Mouse (Mus musculus): Measurements from ENCODE around the gene Hectd1. TPM values are rescaled to one million over a fixed set of nuclear protein-coding genes. Genes with fewer than 3 reads are reported as not detected.

Hectd1 gene
- polyA plus RNA-seq, 1 experiment from 2014 or later: 35.9 TPM

DNA sequence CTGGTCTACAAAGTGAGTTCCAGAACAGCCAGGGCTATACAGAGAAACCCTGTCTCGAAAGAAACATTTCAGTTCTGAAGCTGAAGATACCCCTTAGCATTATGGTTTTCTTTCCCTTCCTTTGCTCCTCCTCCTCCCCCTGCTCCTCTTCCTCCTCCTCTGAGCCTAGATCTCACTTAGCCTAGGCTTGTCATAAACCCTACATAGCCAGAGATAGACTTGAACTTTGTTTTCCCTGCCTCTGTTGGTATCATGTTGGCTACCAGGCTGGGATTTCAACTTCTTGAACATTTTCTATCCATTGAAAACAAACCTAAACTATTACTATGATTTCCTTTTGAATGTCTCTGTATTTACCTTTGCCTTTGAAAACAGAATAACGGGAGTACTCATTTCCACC lies 26.5 kb upstream of the Hectd1 start:
- H3K4me2 ChIP-seq: no peak overlapping the region
- no peaks in the 10 kb centered on the region for H3K36me3 ChIP-seq
- no peak overlapping the region for H3K9ac ChIP-seq

GRCm38 (mm10) chr12:51855453-51855852 lies 26.1 kb upstream of the Hectd1 start:
- no peaks in the 10 kb centered on the region for H3K9me3 ChIP-seq
- no peaks in the 10 kb centered on the region for H3K4me1 ChIP-seq (replicated peaks)
- no peak overlapping the region for H3K4me2 ChIP-seq
- no peak overlapping the region for H3K4me3 ChIP-seq
- H3K27ac ChIP-seq (replicated peaks): no peak overlapping the region
- H3K27me3 ChIP-seq: no peaks in the 10 kb centered on the region
- no peak overlapping the region for H3K9ac ChIP-seq
- ATAC-seq (ENCODE audit: low read depth): no peak
- 88% methylated on average over 7 of the region's 7 CpGs for WGBS
- no peaks in the 10 kb centered on the region for H3K36me3 ChIP-seq

More for the DNA sequence above, 26.5 kb upstream of the Hectd1 start:
- Histone ChIP-seq H3K27me3 (no peaks in the 10 kb centered on the region), H3K4me1 (replicated peaks) (no peaks in the 10 kb centered on the region), H3K27ac (replicated peaks) (no peak overlapping the region), H3K9me3 (no peaks in the 10 kb centered on the region), H3K4me3 (no peak overlapping the region)
- 91% methylated on average over 2 of the region's 2 CpGs for WGBS
- ATAC-seq (ENCODE audit: low read depth): no peak

DNA sequence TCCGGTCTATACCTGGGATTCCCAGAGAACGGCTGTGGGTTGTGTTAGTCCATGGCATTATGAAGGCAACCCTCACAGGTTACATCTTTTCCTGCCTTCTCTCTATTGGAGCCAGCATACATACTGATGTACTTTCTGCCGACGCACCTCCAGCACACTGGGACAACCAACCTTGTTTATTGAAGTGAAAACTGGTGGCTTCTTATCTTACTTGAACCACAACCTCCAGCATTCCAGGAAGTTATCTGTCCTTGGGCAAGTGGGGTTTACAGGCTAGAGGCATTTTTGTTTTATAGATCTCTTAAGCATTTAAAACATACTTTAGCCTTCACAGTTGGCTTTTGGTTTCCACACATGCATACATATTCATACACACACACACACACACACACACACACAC lies 22.3 kb upstream of the Hectd1 start:
- H3K4me1 ChIP-seq (replicated peaks): no peaks in the 10 kb centered on the region
- WGBS: 95% methylated on average over 4 of the region's 4 CpGs
- no peak overlapping the region for H3K4me3 ChIP-seq
- no peak overlapping the region for H3K9ac ChIP-seq
- H3K4me2 ChIP-seq: no peak overlapping the region
- no peaks in the 10 kb centered on the region for H3K36me3 ChIP-seq
- no peak for ATAC-seq (ENCODE audit: low read depth)
- no peaks in the 10 kb centered on the region for H3K27me3 ChIP-seq
- peaks cover 3% of the 10 kb centered on the region; the same call in 1 of the 2 replicates for H3K9me3 ChIP-seq
- no peak overlapping the region for H3K27ac ChIP-seq (replicated peaks)

- 83% methylated on average over 3 of the region's 3 CpGs for WGBS
- H3K9ac ChIP-seq: no peak overlapping the region
Measured at GRCm38 (mm10) chr12:51851155-51851554, 21.8 kb upstream of the Hectd1 start.

DNA sequence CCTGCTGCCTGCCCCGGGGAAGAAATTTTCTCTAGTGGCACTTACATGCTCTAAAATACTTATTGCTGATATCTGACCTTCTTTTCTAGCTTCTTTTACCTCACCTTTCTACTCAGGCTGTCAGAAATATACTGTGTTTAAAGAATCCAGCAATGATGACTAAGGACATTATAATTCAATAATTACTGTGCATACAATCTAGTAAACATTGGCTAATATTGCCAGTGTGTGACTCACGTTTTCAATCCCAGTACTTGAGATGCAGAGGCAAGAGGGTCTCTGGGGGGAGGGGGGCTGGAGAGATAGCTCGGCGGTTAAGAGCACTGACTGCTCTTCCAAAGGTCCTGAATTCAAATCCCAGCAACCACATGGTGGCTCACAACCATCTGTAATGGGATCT lies 21.0 kb upstream of the Hectd1 start:
- H3K36me3 ChIP-seq: no peaks in the 10 kb centered on the region
- H3K9me3 ChIP-seq: peaks cover 3% of the 10 kb centered on the region; the same call in 1 of the 2 replicates
- H3K4me3 ChIP-seq: no peak overlapping the region
- ATAC-seq (ENCODE audit: low read depth): no peak
- H3K4me1 ChIP-seq (replicated peaks): no peaks in the 10 kb centered on the region
- no peaks in the 10 kb centered on the region for H3K27me3 ChIP-seq
- no peak overlapping the region for H3K9ac ChIP-seq
- no peak overlapping the region for H3K27ac ChIP-seq (replicated peaks)
- no peak overlapping the region for H3K4me2 ChIP-seq
- 88% methylated on average over 4 of the region's 4 CpGs for WGBS

More at GRCm38 (mm10) chr12:51851155-51851554, 21.8 kb upstream of the Hectd1 start:
- Histone ChIP-seq H3K4me1 (replicated peaks) (no peaks in the 10 kb centered on the region), H3K4me3 (no peak overlapping the region), H3K4me2 (no peak overlapping the region), H3K27ac (replicated peaks) (no peak overlapping the region), H3K27me3 (no peaks in the 10 kb centered on the region), H3K9me3 (peaks cover 3% of the 10 kb centered on the region; the same call in 1 of the 2 replicates), H3K36me3 (no peaks in the 10 kb centered on the region)
- no peak for ATAC-seq (ENCODE audit: low read depth)

GRCm38 (mm10) chr12:51849902-51850301 lies 20.6 kb upstream of the Hectd1 start:
- H3K36me3 ChIP-seq: no peaks in the 10 kb centered on the region
- peaks cover 3% of the 10 kb centered on the region; the same call in 1 of the 2 replicates for H3K9me3 ChIP-seq
- no peak for ATAC-seq (ENCODE audit: low read depth)
- H3K27me3 ChIP-seq: no peaks in the 10 kb centered on the region
- H3K4me1 ChIP-seq (replicated peaks): no peaks in the 10 kb centered on the region
- H3K4me3 ChIP-seq: no peak overlapping the region
- WGBS: 84% methylated on average over 2 of the region's 2 CpGs
- no peak overlapping the region for H3K4me2 ChIP-seq
- H3K27ac ChIP-seq (replicated peaks): no peak overlapping the region
- H3K9ac ChIP-seq: no peak overlapping the region

DNA sequence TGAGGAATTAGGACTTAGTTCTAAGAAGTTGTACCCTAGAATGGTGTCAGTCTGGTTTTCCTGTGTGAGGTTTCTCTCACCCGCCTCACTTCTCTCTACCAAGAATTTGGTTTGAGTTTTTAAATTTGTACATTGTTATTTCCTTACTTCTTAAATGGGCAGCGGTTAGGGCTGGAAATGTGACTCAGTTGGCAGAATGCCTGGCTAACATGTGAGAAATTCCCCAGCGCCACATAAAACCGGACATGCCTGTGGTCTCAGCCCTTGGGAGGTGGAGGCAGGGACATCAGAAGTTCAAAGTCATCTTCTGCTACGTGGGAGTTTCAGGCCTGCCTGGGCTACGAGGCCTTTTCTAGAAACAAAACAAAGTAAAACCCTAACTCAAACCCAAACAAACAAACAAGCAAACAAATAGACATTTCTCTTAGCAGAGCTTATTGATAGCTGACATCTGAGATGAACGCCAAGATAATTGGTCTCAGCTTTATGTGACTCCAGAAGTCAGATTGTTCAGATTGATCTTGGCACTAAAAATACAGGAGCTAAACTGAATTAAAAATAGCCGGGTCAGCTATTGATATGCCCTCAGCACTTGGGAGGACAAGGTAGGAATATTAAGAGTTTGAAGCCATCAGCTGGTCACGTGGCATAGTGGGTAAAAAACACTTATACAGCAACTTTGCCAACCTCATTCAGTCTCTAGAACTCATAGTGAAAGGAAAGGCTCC lies 18.8 kb upstream of the Hectd1 start:
- whole genome bisulfite sequencing: 86% methylated on average over 9 of the region's 9 CpGs
- Histone ChIP-seq H3K9ac (no peak overlapping the region), H3K27me3 (no peaks in the 10 kb centered on the region), H3K9me3 (peaks cover 3% of the 10 kb centered on the region; the same call in 1 of the 2 replicates), H3K36me3 (no peaks in the 10 kb centered on the region), H3K4me2 (no peak overlapping the region), H3K4me3 (no peak overlapping the region), H3K4me1 (replicated peaks) (peaks cover 9% of the 10 kb centered on the region), H3K27ac (replicated peaks) (no peak overlapping the region)
- no peak for ATAC-seq (ENCODE audit: low read depth)

GRCm38 (mm10) chr12:51845261-51845660 lies 15.9 kb upstream of the Hectd1 start:
- H3K36me3 ChIP-seq: no peaks in the 10 kb centered on the region
- H3K27ac ChIP-seq (replicated peaks): no peak overlapping the region
- H3K4me2 ChIP-seq: peak overlapping the region; percentile 71
- 39% methylated on average over 1 of the region's 1 CpGs for WGBS
- peak; percentile 45; the same call in 1 of the 2 replicates for ATAC-seq (ENCODE audit: low read depth)
- no peaks in the 10 kb centered on the region for H3K27me3 ChIP-seq
- no peak overlapping the region for H3K9ac ChIP-seq
- H3K9me3 ChIP-seq: peaks cover 3% of the 10 kb centered on the region; the same call in 1 of the 2 replicates
- H3K4me1 ChIP-seq (replicated peaks): peaks cover 9% of the 10 kb centered on the region
- H3K4me3 ChIP-seq: peak overlapping the region; percentile 57

- Histone ChIP-seq H3K27me3 (no peaks in the 10 kb centered on the region), H3K4me2 (peak overlapping the region; percentile 71), H3K9ac (peak overlapping the region; percentile 72), H3K4me3 (peak overlapping the region; percentile 57), H3K4me1 (replicated peaks) (peaks cover 9% of the 10 kb centered on the region), H3K9me3 (peaks cover 3% of the 10 kb centered on the region; the same call in 1 of the 2 replicates), H3K27ac (replicated peaks) (peak overlapping the region; percentile 77), H3K36me3 (no peaks in the 10 kb centered on the region)
- WGBS: under 1% methylated on average over 17 of the region's 17 CpGs
- peak; percentile 96 for ATAC-seq (ENCODE audit: low read depth)
Measured at GRCm38 (mm10) chr12:51844771-51845256, 15.5 kb upstream of the Hectd1 start.

- no peak for ATAC-seq (ENCODE audit: low read depth)
- Histone ChIP-seq H3K27ac (replicated peaks) (no peak overlapping the region), H3K4me1 (replicated peaks) (peaks cover 9% of the 10 kb centered on the region), H3K27me3 (no peaks in the 10 kb centered on the region), H3K9ac (peak overlapping the region; percentile 72), H3K36me3 (no peaks in the 10 kb centered on the region), H3K4me2 (peak overlapping the region; percentile 71), H3K4me3 (peak overlapping the region; percentile 57), H3K9me3 (no peaks in the 10 kb centered on the region)
- 42% methylated on average over 15 of the region's 15 CpGs for WGBS
Measured at GRCm38 (mm10) chr12:51843576-51844520, 14.5 kb upstream of the Hectd1 start.

DNA sequence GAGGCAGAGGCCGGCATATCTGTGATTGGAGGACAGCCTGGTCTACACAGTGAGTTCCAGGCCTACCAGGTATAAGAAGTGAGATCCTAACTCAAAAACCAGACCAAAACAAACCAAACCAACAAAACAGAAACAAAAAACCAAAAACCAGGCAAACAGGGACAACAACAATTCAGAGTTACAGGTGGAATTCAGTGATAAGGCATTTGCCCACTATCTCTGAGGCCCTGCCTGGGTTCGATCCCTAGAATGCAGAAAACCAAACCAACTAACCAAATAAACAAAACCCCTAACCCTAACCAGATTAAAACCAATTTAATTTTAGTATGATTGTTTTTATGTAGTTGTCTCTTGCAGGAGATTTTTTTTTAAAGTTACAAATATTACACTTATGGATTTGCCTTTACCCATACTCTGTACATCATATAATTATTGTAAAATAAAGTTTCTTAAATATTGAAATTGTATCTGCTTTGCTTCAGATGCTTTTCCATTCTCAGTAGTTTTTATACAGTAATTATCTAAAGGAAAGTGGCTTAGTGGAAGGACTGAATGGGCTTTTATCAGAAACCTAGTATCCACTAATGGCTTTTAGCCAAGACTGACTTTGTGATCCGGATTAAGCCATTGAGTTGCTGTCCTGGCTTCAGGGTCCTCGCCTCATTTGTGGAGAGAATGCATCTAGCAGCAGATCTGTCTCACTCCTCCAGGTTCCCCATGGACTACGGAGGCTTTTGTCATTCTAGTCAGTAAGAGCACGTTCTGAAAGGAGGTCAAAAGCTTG lies 12.9 kb upstream of the Hectd1 start:
- H3K9me3 ChIP-seq: no peaks in the 10 kb centered on the region
- H3K9ac ChIP-seq: no peak overlapping the region
- H3K4me2 ChIP-seq: no peak overlapping the region
- no peak overlapping the region for H3K27ac ChIP-seq (replicated peaks)
- 65% methylated on average over 6 of the region's 6 CpGs for WGBS
- H3K4me3 ChIP-seq: no peak overlapping the region
- no peak for ATAC-seq (ENCODE audit: low read depth)
- no peaks in the 10 kb centered on the region for H3K27me3 ChIP-seq
- peaks cover 9% of the 10 kb centered on the region for H3K4me1 ChIP-seq (replicated peaks)
- H3K36me3 ChIP-seq: no peaks in the 10 kb centered on the region

Measured in neural tube, embryonic 13.5 days (tissue).